Mouse (Mus musculus): Measurements from ENCODE around the gene Lamb3.

Gene Lamb3

DNA sequence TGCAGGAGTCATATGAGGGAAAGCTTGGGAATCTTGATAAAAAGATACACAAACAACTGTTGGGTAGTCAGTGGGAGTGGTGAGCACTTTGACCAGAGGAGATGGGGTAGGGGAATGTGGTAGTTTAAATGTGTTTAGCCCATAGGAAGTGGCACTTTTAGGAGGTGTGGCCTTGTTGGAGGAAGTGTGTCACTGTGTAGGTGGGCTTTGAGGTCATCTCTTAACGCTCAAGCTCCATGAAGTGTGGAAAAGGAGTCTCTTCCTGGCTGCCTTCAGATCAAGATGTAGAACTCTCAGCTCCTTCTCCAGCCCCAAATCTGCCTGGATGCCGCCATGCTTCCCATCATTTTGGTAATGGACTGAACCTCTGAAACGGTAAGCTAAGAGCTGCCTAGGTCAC lies at the start of gene Lamb3:
Gene Lamb3 (plus strand): TSS at position 197 of the 400 bp plus-strand sequence.
- in situ Hi-C loops (cut with MboI; ENCODE audit: low pct_unique_long_range_greater_than_20kb in 1 of 2, low sequenced_read_pairs in 2 of 2, unreplicated experiment in 1 of 2) = no loop called here

DNA sequence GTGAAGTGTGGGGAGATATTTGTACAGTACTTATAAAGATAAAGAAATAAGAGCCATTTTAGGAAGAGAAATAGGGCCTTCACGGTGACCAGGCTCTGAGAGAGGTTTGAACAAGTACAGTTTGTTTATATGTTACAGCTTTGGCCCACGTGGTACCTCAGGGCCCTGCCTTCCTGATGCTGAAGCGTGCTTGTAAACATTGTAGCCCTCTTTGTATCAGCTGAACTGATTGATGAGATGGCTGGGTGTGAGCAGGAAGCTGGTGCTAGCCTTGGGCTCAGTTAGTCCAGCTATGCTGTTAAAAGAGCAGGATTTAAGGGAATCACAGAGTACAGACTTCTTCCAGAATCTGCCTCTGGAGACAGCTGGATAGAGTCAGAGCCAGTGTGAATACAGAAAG lies 48.3 kb upstream of the Lamb3 start:
- in situ Hi-C loops (cut with MboI; ENCODE audit: low pct_unique_long_range_greater_than_20kb in 1 of 2, low sequenced_read_pairs in 2 of 2, unreplicated experiment in 1 of 2) = no loop called here

- in situ Hi-C loops (cut with MboI; ENCODE audit: low pct_unique_long_range_greater_than_20kb in 1 of 2, low sequenced_read_pairs in 2 of 2, unreplicated experiment in 1 of 2) = no loop called here
Observed at GRCm38 (mm10) chr1:193159613-193160012, 47.9 kb upstream of the Lamb3 start.

- in situ Hi-C loops (cut with MboI; ENCODE audit: low pct_unique_long_range_greater_than_20kb in 1 of 2, low sequenced_read_pairs in 2 of 2, unreplicated experiment in 1 of 2) = no loop called here
Observed at GRCm38 (mm10) chr1:193160317-193161032, 47.0 kb upstream of the Lamb3 start.

- in situ Hi-C loops (cut with MboI; ENCODE audit: low pct_unique_long_range_greater_than_20kb in 1 of 2, low sequenced_read_pairs in 2 of 2, unreplicated experiment in 1 of 2) = no loop called here
Observed at GRCm38 (mm10) chr1:193167746-193168145, 39.8 kb upstream of the Lamb3 start, which contains the start of gene A130010J15Rik. TSS of gene A130010J15Rik (plus strand) at chr1:193168046.

DNA sequence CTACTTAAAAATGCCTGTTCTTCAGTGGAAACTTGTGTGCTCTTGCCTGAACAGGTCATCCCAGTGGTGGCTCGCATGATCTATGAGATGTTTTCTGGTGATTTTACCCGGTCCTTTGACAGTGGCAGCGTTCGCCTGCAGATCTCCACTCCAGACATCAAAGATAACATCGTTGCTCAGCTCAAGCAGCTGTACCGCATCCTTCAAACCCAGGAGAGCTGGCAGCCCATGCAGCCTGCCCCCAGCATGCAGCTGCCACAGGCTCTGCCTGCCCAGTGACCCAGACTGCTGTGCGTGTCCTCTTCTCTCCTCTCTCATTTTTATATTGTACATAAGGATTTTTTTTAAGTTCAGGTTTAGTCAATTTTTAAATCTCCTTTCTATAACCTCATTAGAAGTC lies 38.3 kb upstream of the Lamb3 start:
- in situ Hi-C loops (cut with MboI; ENCODE audit: low pct_unique_long_range_greater_than_20kb in 1 of 2, low sequenced_read_pairs in 2 of 2, unreplicated experiment in 1 of 2) = no loop called here

- in situ Hi-C loops (cut with MboI; ENCODE audit: low pct_unique_long_range_greater_than_20kb in 1 of 2, low sequenced_read_pairs in 2 of 2, unreplicated experiment in 1 of 2) = no loop called here
Observed at GRCm38 (mm10) chr1:193169856-193170255, 37.6 kb upstream of the Lamb3 start.

- in situ Hi-C loops (cut with MboI; ENCODE audit: low pct_unique_long_range_greater_than_20kb in 1 of 2, low sequenced_read_pairs in 2 of 2, unreplicated experiment in 1 of 2) = no loop called here
Observed at GRCm38 (mm10) chr1:193172991-193173809, 34.3 kb upstream of the Lamb3 start.

DNA sequence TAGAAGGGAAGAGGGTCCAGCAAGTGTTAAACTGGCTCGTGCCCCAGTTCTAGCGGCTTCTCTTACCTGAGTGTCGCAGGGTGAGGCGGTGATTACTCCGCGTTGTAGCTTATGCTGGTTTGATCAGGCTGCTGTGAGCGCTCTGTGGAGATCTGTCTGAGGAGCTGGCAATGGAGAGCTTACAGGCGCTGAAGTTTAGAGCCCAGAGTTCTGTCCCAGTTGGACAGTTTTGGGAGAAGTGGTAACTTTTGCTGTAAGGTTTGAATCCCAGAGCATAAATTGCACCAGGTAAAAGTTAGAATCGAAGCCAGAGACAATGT lies 33.7 kb upstream of the Lamb3 start:
- in situ Hi-C loops (cut with MboI; ENCODE audit: low pct_unique_long_range_greater_than_20kb in 1 of 2, low sequenced_read_pairs in 2 of 2, unreplicated experiment in 1 of 2) = no loop called here

DNA sequence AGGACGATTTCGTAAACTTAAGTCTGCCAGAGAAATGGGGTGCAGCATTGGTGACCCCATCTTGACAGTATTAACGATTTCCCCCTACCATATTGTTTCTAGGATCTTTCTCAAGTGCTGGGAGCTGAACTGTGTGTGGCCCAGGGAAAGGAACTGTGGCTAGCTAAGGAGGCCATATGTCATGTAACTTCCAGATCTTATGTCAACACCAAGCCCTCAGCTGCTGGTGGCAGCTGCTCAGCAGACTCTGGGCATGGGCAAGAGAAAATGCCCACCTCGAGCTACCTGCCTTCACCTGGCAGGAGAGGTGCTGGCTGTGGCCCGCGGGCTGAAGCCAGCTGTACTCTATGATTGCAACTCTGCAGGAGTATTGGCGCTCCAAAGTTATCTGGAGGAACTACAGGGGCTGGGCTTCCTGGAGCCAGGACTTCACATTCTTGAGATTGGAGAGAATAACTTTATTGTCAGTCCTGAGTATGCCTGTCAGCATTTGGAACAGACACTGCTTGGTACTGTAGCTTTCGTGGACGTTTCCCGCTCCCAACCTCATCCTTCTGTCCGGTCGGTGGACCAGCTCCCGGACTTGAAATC lies 33.3 kb upstream of the Lamb3 start:
- in situ Hi-C loops (cut with MboI; ENCODE audit: low pct_unique_long_range_greater_than_20kb in 1 of 2, low sequenced_read_pairs in 2 of 2, unreplicated experiment in 1 of 2) = no loop called here

DNA sequence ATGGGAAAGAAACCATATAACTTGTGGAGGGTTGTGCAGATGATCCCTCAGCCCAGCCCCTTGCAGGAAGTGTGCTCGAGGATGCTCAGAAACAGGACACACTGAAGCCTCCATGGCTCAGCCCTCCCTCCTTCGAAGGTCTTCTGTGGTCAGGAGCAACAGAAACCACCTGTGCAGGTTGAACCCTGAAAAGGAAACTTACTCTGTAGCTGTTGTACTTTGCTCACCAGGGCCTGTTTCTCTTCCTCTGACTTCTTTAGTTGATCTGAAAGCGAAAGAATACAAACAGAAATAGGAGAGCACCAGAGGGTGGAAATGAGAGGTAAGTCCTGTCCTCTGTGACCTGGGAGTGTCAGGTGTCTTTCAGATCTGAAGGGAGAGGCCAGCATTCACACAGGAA lies 26.4 kb upstream of the Lamb3 start:
- in situ Hi-C loops (cut with MboI; ENCODE audit: low pct_unique_long_range_greater_than_20kb in 1 of 2, low sequenced_read_pairs in 2 of 2, unreplicated experiment in 1 of 2) = no loop called here

- in situ Hi-C loops (cut with MboI; ENCODE audit: low pct_unique_long_range_greater_than_20kb in 1 of 2, low sequenced_read_pairs in 2 of 2, unreplicated experiment in 1 of 2) = no loop called here
Observed at GRCm38 (mm10) chr1:193188257-193188656, 19.2 kb upstream of the Lamb3 start.

DNA sequence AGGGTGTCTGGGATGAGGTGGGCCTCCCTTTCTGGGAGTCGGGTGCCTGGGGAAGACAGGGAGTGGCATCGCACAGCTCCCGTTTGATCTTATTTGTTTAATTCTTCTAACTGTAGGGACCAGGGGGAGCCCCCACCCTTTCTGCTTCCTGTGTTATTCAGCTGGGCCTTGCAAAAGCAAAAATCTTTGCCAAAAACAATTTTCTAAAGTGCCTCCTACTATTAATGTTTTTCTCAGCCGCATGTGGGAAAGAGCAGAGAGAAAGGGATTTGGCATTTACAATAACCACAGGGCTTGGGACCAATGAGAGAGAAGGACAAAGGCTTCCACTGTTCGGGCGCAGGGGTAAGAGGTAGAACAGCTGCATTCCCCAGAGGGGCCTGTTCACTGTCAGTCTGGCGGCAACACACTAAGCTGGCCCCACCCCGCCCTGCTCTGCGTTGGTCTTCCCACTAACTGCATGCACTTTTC lies 18.3 kb upstream of the Lamb3 start:
- in situ Hi-C loops (cut with MboI; ENCODE audit: low pct_unique_long_range_greater_than_20kb in 1 of 2, low sequenced_read_pairs in 2 of 2, unreplicated experiment in 1 of 2) = no loop called here

DNA sequence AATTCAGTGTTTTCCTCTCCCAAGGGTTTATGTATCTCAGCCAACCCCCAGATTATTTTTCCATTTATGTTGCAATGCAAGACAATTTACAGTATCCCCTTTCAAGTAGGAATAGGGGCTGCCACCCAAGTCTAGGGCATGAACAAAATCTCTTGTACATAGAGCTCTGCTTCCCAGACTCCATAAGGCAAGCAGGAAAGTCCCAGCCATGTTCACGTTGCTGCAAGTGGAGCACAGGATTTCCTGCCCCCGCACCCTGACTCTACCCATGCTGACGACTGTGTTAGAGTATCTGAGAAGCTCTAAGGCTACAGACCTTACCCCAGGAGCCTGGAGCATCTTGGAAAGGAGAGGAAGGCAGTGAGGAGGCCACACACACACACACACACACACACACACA lies 17.7 kb upstream of the Lamb3 start:
- in situ Hi-C loops (cut with MboI; ENCODE audit: low pct_unique_long_range_greater_than_20kb in 1 of 2, low sequenced_read_pairs in 2 of 2, unreplicated experiment in 1 of 2) = no loop called here

- in situ Hi-C loops (cut with MboI; ENCODE audit: low pct_unique_long_range_greater_than_20kb in 1 of 2, low sequenced_read_pairs in 2 of 2, unreplicated experiment in 1 of 2) = no loop called here
Observed at GRCm38 (mm10) chr1:193191675-193192283, 15.7 kb upstream of the Lamb3 start.

DNA sequence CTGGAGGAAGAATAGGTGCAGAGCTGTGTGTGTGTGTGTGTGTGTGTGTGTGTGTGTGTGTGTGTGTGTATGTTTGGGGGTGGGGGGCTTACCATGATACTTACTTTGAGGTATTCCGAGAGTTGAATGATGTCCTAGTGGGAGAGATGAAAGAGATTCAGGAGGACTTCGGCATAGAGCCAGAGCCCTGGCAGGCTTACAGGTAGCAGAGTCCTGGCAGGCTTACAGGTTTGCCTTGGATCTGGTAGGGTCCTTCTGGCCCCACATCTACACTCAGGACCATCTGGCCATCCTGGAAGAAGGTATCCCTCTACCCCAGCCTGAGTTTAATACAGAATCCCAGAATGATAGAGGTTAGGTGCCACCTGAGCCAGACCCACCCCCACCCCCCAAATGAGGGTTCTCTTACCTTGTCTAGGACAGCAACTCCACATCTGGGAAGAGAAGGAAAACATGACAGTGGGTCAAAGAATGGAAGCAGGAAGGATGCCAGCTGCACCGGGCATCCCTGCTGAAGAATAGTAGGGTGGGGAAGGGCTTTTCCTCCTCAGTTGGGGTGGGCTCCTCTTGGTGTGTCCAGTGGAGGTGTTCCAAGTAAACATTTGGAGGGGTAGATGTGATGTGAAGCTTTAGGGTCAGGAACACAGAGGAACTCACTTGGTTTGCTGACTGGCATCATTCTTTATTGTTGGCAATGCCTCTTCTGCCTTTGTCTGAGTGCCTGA lies 12.9 kb upstream of the Lamb3 start:
- in situ Hi-C loops (cut with MboI; ENCODE audit: low pct_unique_long_range_greater_than_20kb in 1 of 2, low sequenced_read_pairs in 2 of 2, unreplicated experiment in 1 of 2) = no loop called here

GRCm38 (mm10) chr1:193195169-193195810 lies 12.2 kb upstream of the Lamb3 start:
- in situ Hi-C loops (cut with MboI; ENCODE audit: low pct_unique_long_range_greater_than_20kb in 1 of 2, low sequenced_read_pairs in 2 of 2, unreplicated experiment in 1 of 2) = no loop called here
